Mouse (Mus musculus): ENCODE measurements around the gene Tubg2. TPM values are rescaled to one million over a fixed set of nuclear protein-coding genes. Genes with fewer than 3 reads are reported as not detected.
A peak's percentile ranks its signal among the peaks of the same experiment; 100 is the strongest.
"Not testable (repeated sequence)": the region's sequence is repeated elsewhere in the genome, so short reads cannot be mapped to it uniquely, and the experiment has no call there.

Gene Tubg2
- polyA plus RNA-seq, 2 experiments from 2014 or later, result 0.68 to 0.94 TPM

GRCm38 (mm10) chr11:101140164-101140819 is 15.4 kb upstream of the Tubg2 start:
- ATAC-seq, result no peak

GRCm38 (mm10) chr11:101141088-101141487 is 14.6 kb upstream of the Tubg2 start:
- no peak for ATAC-seq

- ATAC-seq, result no peak
These were observed 13.3 kb upstream of the Tubg2 start for GRCm38 (mm10) chr11:101142215-101142967.

GRCm38 (mm10) chr11:101143338-101144225 is 12.1 kb upstream of the Tubg2 start:
- peak; percentile 75 for ATAC-seq

- ATAC-seq, result no peak
These were observed 9.3 kb upstream of the Tubg2 start for GRCm38 (mm10) chr11:101146377-101146776.

GRCm38 (mm10) chr11:101148751-101149150 is 7.0 kb upstream of the Tubg2 start:
- ATAC-seq, result no peak

- no peak for ATAC-seq
These were observed 6.3 kb upstream of the Tubg2 start for GRCm38 (mm10) chr11:101149178-101150105.

- ATAC-seq, result no peak
These were observed 4.6 kb upstream of the Tubg2 start for GRCm38 (mm10) chr11:101151063-101151462.

GRCm38 (mm10) chr11:101152825-101153224 is 2.9 kb upstream of the Tubg2 start:
- ATAC-seq, result no peak

GRCm38 (mm10) chr11:101154648-101155047 is 1.1 kb upstream of the Tubg2 start:
- no peak for ATAC-seq

GRCm38 (mm10) chr11:101155151-101155550 is 556 bp upstream of the Tubg2 start:
- ATAC-seq, result no peak

- not testable (repeated sequence) for ATAC-seq
These were observed 4.4 kb downstream of the Tubg2 start for GRCm38 (mm10) chr11:101160151-101160550.

- ATAC-seq, result not testable (repeated sequence)
These were observed 5.3 kb downstream of the Tubg2 start for GRCm38 (mm10) chr11:101160981-101161505.

- no peak for ATAC-seq
These were observed 5.8 kb downstream of the Tubg2 start for GRCm38 (mm10) chr11:101161551-101161950.

GRCm38 (mm10) chr11:101162301-101162700 is 6.6 kb downstream of the Tubg2 start:
- ATAC-seq, result no peak

- no peak for ATAC-seq
These were observed 7.1 kb downstream of the Tubg2 start for GRCm38 (mm10) chr11:101162772-101163171.

GRCm38 (mm10) chr11:101163476-101164350 is 8.0 kb downstream of the Tubg2 start:
- ATAC-seq, result no peak

- no peak for ATAC-seq
These were observed 8.6 kb downstream of the Tubg2 start for GRCm38 (mm10) chr11:101164351-101164665.

GRCm38 (mm10) chr11:101164677-101165580 is 9.2 kb downstream of the Tubg2 start:
- no peak for ATAC-seq

- ATAC-seq, result no peak
These were observed 10.7 kb downstream of the Tubg2 start for GRCm38 (mm10) chr11:101166357-101166756.

Data from activated CD4-positive, CD25-positive, alpha-beta regulatory T cell, adult 4 months (primary cell).